Mouse (Mus musculus): ENCODE results near the gene Ccdc33.

- TF ChIP-seq POLR2A (IDR thresholded peaks at IDR 0.05; ENCODE audit: low read depth, low read length) (no peak), TCF12 (IDR thresholded peaks at IDR 0.05; ENCODE audit: low read depth, low read length) (no peak), RCOR1 (conservative IDR thresholded peaks at IDR 0.05; ENCODE audit: low read depth, low read length) (no peak), CTCF (conservative IDR thresholded peaks at IDR 0.05 in 1 of 2, IDR thresholded peaks at IDR 0.05 in 1 of 2; ENCODE audit: low read depth in 2 of 2, low read length in 2 of 2) (no peak), POLR2AphosphoS2 (IDR thresholded peaks at IDR 0.05; ENCODE audit: low read depth, low read length) (no peak), UBTF (IDR thresholded peaks at IDR 0.05; ENCODE audit: low read depth, low read length) (no peak), JUN (IDR thresholded peaks at IDR 0.05; ENCODE audit: insufficient read depth, low read depth, low read length) (no peak), MAX (IDR thresholded peaks at IDR 0.05; ENCODE audit: low read length) (no peak), JUND (conservative IDR thresholded peaks at IDR 0.05; ENCODE audit: low read depth, low read length) (no peak), USF1 (IDR thresholded peaks at IDR 0.05; ENCODE audit: low read depth, low read length) (no peak), BHLHE40 (IDR thresholded peaks at IDR 0.05; ENCODE audit: low read depth, low read length) (no peak)
These were observed 69.4 kb downstream of the Ccdc33 start for GRCm38 (mm10) chr9:58049186-58049585.

All from CH12.LX (cell line).